Mouse (Mus musculus) layer of hippocampus, adult 9-11 months (tissue): Measurements from ENCODE around the gene Gm28230.

Experiments
- DNase-seq: peaks from one replicate; pipeline ENCODE4 v3.0.0; 2022

Gene Gm28230

GRCm38 (mm10) chr2:74704393-74704998, 22.0 kb upstream of the Gm28230 start, which contains the start of gene Hoxd8:
TSS of gene Hoxd8 (plus strand) at chr2:74704615.
- no peak for DNase-seq

GRCm38 (mm10) chr2:74704999-74705466, 21.5 kb upstream of the Gm28230 start:
- no peak for DNase-seq

- no peak for DNase-seq
Measured at GRCm38 (mm10) chr2:74705467-74706089, 20.9 kb upstream of the Gm28230 start.

DNA sequence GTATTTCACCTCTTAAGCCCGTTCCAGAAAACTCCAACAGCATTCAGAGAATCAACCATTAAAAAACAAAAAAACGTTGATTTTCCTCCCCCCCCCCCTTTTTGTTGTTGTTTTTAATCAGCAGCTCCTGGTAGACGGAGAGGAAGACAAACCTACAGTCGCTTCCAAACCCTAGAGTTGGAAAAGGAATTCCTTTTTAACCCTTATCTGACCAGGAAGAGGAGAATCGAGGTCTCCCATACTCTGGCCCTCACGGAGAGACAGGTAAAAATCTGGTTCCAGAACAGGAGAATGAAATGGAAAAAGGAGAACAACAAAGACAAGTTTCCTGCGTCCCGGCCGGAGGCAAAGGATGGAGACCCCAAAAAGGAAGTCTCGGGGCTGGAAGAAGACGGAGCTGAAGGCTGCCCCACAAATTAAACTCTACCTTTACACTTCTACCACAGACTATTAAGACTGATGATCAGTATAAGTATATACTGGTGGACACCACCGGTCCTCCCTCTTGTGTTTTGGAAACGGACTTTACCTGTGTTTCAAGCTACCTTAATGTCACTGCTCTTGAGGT, 20.1 kb upstream of the Gm28230 start:
- DNase-seq = no peak

GRCm38 (mm10) chr2:74707599-74707998, 18.9 kb upstream of the Gm28230 start:
- no peak for DNase-seq

DNA sequence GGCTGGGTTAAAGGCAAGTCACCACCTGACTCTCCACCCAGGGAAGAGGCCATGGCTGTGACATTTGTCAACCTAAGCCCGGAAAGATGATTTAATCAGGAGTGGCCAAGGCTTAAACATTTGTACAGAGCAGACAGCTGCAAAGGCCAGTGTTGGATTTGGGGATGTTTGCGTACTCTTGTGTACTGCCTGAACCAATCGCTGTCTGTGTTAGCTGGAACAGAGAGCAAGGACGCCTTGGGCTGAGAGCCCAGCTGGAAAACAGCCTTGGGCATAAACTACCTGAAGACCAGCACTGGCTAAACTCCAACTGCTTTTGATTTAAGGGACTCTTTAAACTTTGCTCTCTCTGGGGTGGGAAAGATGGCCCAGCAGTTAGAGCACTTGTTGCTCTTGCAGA, 17.9 kb upstream of the Gm28230 start:
- no peak for DNase-seq

GRCm38 (mm10) chr2:74709465-74710419, 16.8 kb upstream of the Gm28230 start:
- no peak for DNase-seq

GRCm38 (mm10) chr2:74710929-74711543, 15.5 kb upstream of the Gm28230 start:
- no peak for DNase-seq

DNA sequence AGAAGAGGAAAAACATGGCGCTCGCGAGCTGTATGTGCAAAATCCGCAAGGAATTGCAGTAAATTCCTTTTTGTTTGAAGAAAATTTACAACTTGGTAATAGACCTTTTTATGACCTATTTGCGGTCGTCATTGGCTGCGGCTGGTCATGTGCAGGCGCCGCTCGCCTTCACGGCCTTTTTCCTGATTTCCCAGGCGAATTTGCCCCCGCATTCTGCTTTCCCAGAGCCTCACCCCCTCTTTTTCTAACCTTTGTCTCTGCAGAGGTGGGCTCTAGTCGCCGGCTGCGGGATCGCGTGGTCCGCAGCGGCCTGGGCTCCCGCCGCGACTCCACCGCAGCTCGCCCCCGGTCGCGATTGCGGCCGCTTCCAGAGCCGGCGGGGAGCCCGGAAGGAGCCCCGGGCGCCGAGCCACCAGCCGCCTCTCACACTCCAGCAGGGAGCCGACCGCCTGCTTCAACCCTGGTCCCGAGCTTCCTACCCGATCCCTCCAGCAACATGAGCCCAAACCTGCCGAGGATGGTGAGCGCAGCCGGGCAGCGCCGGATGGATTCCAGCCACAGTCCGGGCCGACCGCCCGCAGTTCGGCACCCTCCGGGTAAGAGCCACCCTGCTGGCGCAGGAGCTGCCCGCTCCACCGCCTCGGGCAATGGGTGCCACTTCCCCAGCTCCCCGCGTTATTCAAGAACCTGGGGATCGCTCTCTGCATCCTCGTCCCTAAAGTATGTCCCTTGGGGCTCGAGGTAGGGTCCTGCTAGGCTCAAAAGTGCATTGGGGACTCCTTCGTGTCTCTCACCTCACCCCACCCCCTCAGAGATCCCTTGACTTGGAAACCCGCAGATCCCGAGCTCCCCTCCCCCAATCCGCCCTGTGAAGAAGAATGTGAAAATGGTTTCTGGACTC, 14.6 kb upstream of the Gm28230 start, which contains the start of the genes Hoxd3 and Hoxd4:
Gene Hoxd3 (plus strand): TSS at position 207 of the 901 bp plus-strand sequence.
Gene Hoxd4 (plus strand): TSS at position 209 of the 901 bp plus-strand sequence.
- DNase-seq = no peak

- no peak for DNase-seq
Measured at GRCm38 (mm10) chr2:74713239-74714150, 13.0 kb upstream of the Gm28230 start.

- DNase-seq = no peak
Measured at GRCm38 (mm10) chr2:74714156-74714789, 12.3 kb upstream of the Gm28230 start.

DNA sequence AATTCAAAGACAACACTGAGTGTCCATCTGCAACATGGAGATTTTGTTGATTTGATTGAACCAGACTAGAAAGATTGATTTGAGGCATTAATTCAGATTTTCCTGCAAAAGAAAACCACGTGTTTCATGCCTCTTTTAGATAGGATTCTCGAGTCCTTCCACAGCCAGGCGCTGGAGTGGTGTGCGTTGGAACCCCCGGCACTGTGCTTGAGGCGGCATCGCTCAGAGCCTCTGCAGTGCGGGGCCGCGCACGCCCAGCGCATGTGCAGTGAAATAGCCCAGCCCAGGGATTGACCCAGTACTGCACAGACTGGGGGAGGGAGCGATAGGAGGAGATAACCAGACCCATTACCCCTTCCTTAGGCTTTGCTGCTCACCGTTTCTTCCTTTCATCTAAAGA, 11.6 kb upstream of the Gm28230 start:
- DNase-seq = no peak

GRCm38 (mm10) chr2:74715504-74716241, 10.9 kb upstream of the Gm28230 start:
- DNase-seq = peak; percentile 45

- no peak for DNase-seq
Measured at GRCm38 (mm10) chr2:74720384-74720783, 6.1 kb upstream of the Gm28230 start.

GRCm38 (mm10) chr2:74720955-74721491, 5.5 kb upstream of the Gm28230 start:
- no peak for DNase-seq

GRCm38 (mm10) chr2:74721882-74722281, 4.6 kb upstream of the Gm28230 start:
- DNase-seq = no peak

DNA sequence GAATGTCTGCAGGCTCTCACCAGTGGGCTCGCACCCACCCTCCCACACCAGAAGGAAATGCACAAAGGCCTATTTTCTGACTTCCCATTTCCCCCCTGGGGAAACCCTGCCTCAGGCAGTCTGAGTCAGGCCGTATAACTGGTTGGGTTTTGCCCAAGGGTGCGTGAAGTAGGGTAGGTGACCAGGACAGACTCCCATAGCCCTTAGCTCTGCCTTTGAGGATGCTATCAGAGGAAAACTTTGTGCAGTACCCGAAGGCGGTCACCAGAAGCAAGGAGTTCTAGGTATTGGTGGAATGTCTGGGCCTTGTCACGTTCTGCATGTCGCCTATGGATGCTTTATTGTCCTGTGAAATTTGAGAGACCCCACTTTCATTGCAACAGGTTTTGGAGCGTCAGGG, 3.6 kb upstream of the Gm28230 start:
- no peak for DNase-seq

DNA sequence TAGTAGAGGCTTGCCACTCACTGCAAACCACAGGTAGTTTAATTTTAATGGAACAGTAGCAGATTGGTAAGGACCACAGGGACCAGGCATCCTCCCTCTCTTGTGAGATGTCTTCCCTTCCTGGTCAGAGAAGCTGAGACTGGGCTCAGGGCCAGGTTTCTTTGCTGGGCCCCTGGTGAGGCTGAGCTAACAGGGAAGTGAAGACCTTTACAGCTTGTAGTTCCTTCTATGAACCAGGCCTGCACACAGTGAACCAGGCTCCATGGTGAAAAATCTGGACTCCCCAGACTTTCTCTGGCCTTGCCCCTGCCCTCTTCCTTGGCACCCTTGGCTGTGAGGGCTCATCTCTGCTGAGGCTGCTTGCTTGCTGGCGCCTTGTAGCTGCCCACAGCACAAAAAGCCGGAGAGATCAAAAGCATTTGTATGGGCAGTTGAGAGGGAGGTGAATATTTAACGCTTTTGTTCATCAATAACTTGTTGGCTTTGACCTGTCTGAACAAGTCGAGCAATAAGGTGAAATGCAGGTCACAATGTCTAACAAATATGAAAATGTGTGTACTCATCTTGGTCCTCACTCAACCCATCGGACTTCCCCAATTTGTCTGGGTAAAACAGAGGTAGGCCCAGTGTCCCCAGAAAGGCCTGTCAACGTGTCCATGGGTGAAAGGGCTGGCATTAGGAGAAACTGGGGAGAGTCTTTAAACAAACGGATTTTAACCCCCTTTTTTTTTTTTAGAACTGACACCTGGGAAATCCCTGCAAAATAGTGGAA, 2.1 kb upstream of the Gm28230 start:
- no peak for DNase-seq
